Mouse (Mus musculus): Measurements from ENCODE around the gene Cct4.

GRCm38 (mm10) chr11:23047252-23047651 is 56.9 kb downstream of the Cct4 start:
- no peak for TF ChIP-seq CTCF (IDR thresholded peaks at IDR 0.05; ENCODE audit: low read depth)
- TF ChIP-seq EP300 (optimal IDR thresholded peaks at IDR 0.05), result no peak

Data from stomach, postnatal 0 days (tissue).